Mouse (Mus musculus) c-Kit-negative CD71-positive TER-119-positive erythroid progenitor cells, embryonic 14.5 days (primary cell): ENCODE results near the gene Galnt3.

Source experiments
- DNase-seq: peaks from one replicate; pipeline ENCODE4 v3.0.0-alpha.2; 2013; ENCODE audit warnings: low read depth, low spot score

The Galnt3 gene

DNA sequence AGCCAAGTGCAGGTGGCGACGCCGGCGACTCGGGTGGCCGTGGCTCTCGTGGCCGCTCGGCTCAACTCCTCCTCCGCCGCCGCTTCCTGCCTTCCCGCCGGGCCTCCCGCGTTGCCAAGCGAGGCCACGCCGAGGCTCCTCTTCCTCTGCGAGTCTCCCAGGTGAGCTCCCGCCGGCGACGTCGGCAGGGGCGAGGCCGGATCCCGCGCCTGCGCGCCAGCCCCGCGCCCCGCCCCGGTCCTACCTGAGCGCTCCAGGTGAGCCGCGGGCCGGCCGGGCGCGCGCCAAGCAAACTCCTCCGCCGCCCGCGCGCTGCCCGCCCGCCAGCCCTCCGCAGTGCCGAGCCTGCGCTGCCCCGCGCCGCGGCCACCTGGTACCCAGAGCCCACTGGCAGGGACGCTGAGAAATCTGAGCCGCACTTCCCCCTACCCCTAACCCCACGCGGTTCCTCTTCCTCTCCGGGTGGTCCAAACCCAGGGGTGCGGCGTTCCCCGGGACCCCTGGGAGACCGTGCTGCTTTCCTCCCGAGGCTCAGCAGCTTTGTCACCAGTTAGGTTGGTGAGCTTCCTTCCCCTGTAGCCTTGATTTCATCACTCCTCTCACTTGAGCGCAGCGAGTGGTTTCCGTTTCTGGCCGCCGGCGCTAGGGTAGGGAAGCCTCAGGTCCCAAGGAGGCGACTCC lies at the start of gene Galnt3:
Gene Galnt3, minus strand, starts transcription at position 404 of the 681 bp plus-strand sequence.
- DNase-seq: no peak

DNA sequence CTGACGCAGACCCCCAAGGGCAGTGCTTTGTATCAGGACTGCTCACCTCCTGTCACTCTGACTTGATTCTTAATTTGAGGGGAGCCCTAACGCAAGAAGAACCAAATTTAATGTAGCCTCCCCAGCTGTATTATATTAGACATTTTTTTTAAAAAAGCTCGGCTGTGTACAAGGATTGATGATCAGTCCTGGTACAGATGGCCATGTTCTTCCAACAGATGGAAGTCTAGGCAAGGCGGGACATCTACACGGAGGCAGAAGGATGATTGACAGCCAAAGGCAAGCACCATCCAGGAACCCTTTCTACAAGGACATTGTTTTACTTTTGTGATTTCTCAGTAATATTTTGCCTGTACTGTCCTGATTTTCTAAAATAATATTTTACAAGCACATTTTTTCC lies 48.3 kb upstream of the Galnt3 start:
- no peak for DNase-seq

DNA sequence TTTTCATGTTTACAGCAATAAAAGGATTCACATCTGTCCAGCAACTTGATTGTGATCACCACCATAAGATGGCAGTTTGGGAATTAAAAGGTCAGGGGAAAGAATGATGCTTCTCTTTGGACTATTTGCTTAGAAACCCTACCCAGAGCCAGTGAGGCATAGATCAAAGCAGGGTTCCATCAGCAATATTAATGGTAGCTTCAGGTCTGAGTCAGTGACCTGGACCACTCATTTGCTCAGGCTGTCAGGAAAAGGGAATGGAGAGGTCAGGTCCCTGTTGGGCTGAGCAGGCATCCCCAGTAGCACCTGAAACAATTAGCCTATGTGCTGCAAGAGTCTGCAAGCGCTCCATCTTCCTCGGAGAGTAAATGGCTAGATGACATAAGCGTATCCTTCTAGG lies 46.8 kb upstream of the Galnt3 start:
- DNase-seq: no peak

DNA sequence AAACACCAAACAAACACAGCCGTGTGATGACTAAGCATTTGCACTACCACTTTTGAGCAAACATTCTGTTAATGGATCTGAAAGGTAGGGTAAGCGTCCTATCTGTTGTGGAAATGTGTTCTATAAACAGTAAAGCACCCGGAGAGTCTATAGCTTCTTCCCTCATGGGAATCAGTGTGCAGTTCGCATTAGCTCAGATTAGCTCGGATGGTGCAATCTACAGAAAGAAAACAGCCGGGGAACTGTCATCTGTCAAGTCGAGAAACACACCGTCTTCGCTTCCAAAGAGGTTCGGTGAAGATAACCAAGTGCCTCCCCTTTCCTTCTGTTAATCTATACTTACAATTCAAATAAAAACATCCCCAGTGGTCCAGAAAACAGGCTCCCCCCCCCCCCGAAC lies 45.9 kb upstream of the Galnt3 start:
- DNase-seq: no peak

DNA sequence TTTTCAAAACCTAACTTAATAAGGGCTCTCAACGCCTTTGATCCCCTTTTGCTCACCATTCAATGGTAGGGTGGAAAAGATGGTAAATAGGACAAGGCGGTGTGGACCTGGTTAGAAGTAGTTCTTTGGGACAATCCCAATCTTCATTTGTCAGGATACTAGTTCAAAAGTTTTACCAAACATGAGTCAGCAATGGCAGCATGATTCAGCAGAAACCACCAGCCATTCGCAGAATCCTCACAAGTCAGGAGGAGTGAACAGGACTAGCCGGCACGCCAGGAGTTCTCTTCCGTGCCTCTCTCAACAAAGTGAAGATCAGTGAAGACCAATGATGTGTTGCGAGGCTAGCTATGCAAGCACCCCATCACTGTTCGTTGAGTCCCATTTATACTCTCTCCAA lies 40.2 kb upstream of the Galnt3 start:
- DNase-seq: peak; percentile 17

DNA sequence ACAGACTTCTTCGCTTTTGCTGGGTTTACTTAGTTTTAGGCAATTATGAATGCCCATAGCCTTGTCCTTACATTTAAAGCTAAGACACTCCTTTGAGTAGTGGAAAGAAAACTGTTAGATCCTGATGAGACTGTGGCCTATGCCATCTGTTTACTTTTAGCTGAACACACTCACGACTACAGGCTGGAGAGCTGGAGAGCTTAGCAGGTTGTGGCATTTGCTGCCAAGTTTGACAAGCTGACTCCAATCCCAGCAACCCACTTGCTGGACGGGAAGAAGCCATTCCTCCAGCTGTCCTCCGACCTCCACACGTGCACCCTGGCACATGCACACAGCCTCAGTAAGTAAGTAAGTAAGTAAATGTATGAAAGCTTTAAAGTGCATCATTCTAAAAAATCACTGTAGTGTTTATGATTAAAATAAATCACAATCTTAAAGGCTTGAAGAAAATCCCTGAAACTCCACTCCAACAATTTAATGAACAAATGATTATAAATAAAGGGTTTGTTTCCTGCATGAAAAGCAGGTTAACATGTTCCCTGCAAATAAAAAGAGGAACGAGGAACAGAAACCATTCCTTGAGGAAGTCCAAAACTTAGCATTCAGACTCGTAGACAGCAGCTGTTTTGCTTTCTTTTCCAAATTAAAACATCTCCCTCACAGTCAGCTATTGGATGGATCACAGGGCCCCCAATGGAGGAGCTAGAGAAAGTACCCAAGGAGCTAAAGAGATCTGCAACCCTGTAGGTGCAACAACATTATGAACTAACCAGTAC lies 33.5 kb upstream of the Galnt3 start:
- DNase-seq: no peak

DNA sequence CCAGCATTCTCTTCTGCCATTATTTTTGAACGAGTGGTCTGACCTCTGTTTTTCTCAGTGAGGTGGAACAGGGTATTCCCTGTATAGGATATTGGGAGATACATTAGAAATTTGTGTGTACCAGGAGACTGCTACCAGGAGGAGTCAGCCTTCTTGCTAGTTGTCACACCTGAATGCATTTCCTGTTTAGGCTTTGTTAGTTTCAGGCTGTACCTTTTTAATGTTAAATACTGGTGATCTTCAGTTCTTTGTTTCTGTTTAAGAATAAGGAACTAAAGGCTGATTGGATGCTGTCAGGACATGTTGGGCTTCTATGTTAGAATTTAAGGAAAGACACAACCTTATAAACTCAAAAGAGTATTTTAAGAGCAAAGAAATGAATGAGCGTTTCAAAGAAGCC lies 26.6 kb upstream of the Galnt3 start:
- DNase-seq: no peak

DNA sequence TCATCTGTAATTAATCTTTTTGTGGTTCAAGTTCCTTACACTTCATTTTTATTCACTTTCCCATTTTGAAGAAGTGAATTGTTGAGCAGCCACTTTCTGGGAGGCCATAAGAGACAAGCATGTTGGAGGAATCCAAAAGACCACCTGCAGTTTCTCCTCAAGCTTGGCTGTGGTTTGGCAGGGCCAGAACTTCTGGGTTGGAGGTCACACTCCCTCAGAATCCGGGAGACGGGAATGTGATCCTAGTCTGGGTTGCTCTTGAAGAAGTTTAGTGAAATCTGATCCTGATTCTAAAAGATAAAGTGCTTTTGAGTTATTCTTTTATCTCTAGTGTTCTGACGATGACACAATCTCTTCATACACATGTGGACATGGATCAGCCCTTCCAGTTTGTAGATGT lies 25.7 kb upstream of the Galnt3 start:
- no peak for DNase-seq

DNA sequence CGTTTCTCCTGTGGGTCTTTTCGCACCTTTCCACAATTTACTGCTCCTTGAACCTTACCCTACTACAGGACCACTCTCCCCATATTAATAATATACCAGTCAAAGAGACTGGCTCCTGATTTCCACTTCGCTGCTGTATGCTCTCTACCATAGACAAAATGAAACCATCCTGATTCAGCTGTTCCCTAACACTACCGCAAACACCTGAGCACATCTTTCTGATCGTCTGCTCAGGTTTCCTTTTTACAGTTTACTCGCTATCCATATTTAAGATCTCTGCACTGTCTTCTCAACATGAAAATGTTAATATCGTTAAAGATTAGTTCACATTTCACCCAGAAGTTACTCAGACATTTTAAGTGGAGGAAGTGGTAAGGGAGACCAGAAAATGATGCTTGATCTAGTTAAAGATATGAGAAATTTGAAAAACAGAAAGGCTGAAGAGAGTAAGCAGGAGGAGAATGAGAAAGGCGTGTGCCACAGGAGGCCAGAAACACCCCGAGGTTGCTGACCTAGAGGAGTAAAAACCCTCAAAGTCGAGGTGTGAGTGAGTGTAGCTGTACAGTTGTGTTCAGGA lies 23.9 kb upstream of the Galnt3 start:
- no peak for DNase-seq

DNA sequence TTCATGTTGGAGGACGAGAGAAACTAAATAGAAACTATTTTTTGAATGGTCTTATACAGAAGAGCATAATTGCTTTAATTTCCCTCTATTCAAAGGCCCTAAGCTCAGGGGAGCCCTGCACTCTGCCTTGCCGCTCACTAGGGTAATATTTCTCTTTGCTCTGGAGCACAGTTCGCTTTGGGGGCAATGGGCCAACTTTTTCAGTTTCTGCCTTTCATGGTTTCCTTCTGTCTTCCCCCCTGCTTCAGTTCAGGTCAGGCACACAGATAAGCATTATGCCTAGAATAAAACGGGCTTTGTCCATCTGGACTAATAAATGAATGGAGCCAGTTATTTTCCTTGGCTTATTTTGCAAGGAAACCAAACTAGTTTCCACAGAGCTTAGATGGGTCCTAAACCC lies 21.7 kb upstream of the Galnt3 start:
- no peak for DNase-seq

DNA sequence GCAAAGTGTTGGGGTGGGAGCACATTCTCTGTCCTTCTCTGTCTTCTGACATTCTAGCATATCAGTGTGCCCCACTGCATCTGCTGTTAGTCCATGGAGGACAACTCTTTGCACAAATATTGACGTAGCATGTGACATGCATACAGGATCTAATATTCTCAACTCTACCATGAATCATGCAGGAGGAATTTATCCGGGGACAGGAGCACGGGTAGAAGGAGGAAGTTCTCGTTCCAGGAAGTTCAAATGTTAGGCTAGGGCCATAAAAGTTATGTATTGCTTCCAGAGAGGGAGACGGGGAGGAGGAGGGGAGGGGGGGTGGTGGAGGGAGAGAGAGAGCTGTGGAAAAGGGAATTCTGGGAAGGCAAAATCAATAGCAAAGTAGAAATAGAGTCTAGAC lies 20.0 kb upstream of the Galnt3 start:
- DNase-seq: no peak

DNA sequence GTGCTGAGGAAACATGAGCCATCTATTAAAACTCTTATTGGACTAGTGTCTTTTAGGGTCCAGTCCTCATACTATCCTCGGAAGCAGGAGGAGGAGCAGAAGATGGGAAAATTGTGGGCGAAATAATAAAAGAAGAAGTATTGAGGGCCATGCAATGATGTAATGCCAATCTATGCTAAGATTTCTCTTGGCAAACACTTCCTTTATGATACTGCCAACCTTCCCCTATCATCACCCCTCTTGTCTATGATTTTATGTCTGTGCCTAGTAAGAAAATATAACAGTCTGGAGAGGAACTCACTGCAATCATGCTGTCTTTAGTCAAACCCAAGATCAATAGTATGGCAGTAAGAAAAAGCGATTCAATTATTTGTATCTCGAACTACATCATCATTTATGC lies 18.5 kb upstream of the Galnt3 start:
- no peak for DNase-seq

DNA sequence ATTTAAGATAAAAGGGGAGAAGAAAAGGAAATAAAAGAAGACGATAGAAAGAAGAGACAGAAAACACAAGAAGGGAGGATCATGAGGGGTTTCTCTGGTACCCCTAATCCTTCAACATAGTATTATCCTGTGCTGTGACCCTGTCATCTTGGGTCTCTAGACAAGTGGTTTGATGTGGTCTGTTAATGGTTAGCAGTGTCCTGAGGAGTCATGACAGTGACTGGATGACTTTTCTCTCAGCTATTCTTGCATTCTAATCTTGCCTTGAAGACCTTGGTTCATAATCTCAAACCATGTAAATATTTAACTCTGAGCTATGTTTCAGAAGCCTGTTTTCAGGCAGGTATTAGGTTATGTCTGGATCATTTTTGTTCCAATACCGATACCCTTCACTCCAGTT lies 17.9 kb upstream of the Galnt3 start:
- DNase-seq: no peak

DNA sequence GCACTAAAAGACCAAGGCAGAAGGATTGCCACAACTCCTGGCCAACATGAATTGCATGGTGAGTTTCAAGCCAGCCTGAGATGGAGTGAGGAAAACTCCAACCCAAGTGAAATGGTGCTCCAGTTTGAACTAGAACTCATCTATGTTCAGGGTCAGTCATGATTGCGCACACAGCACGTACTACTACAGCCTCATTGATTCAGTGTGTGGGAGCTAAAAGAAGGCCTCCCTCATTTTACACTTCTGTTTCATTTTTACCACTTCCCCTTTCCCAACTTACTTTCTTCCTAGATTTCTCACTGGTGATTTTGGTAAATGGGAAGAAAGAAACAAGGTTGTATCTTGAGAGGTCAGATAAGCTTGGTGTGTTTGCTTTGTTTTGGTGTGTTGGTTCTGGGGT lies 17.5 kb upstream of the Galnt3 start:
- no peak for DNase-seq

DNA sequence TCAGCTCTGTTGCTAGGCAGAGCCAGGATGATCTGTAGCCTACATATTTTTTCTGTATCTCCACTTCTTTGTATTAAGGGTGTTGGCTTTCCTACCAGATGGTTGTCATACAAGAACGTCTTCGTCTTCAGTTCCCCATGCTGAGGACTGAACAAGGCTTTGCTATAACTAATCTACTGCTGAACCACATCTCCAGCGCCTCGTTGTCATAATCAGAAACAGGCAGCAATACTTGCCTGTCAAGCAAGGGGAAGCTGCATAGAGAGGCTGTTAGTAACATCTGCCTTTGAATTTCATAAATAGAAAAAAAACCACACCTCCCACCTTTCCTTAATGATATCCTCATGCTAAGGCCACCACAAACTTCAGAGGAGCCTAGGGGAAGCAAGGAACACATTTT lies 15.5 kb upstream of the Galnt3 start:
- no peak for DNase-seq

DNA sequence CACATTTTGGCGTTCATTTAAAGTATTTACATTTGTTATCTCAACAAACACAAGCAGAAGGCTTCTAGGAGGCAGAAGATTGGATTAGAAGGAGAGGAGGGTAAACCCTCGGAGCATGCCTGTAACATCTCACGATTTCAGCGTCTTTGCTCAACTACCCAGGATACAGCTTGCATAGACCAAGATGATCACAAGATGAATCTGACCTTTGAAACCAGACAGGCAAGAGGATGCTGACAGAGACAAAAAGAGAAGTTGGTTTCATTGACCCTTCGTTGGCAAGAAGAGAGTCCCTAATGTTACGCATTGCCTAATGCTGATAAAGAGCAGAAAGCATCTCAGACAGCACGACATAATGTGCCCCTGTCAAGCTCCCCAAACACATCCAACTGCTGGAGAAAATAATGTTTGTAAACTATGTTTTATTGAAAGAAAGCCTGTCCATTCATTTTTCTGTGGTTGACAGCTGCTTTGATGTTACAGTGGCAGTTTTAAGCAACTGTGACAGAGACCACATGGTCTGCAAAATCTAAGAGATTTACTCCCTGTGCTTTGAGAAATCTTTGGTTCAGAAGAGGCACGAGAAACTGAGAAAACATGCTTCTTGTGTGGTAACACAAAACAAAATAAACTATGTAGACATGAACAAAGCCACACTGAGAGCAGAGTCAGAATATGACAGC lies 7.2 kb upstream of the Galnt3 start:
- no peak for DNase-seq

DNA sequence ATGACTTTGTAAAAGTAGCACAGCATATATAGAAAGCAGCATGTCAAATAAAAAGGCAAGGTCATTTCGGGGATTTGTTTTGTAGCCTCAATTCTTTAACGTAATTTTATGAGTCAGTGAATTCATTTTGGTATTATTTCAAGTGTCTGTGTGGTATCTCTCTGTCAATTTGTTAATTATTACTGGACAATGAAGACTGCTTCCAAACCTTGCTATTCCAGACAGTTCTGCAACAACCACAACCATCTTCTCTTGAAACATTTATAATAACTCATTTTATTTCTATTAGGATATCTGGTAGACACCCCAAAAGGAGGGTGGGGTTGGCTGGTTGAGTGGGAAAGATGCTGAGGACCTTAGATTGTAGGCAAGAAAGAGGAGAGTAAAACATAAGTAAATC lies 4.1 kb upstream of the Galnt3 start:
- no peak for DNase-seq

DNA sequence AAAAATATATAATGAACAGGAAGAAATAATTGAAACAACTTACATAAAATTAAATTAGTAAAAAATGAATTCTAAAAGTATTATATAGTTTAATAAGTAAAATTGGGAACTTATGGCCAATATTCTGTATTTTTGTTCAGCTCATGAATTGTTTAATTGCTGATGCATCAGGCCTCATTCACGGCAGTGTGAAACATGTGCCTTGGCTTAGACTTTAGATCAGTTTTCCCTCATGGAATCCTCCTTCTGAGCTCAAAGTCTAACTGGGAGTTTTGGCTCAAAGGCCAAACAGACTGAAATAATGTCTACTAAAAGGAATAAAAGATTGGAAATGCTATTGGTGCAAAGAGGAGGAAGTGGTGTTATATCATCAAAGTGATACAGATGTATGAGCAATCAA lies 2.7 kb upstream of the Galnt3 start:
- DNase-seq: no peak

DNA sequence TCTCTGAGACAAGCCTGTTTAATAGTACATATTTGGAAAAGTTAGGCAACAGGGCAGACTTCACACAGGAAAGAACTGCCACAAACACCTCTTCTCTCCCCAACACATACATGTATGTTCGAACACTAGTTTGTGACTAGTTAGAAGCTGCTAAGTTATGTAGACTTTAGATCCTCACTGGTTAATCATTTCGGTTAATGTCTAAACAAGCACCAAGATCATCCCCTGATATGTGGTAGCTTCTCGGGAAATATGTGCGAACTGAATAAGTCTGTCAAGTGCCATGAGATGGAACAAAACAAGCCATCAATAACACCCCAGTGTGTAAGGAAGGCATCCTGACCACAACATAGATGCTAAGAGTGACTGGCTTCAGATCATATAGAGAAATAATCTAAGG lies 2.1 kb upstream of the Galnt3 start:
- DNase-seq: no peak

DNA sequence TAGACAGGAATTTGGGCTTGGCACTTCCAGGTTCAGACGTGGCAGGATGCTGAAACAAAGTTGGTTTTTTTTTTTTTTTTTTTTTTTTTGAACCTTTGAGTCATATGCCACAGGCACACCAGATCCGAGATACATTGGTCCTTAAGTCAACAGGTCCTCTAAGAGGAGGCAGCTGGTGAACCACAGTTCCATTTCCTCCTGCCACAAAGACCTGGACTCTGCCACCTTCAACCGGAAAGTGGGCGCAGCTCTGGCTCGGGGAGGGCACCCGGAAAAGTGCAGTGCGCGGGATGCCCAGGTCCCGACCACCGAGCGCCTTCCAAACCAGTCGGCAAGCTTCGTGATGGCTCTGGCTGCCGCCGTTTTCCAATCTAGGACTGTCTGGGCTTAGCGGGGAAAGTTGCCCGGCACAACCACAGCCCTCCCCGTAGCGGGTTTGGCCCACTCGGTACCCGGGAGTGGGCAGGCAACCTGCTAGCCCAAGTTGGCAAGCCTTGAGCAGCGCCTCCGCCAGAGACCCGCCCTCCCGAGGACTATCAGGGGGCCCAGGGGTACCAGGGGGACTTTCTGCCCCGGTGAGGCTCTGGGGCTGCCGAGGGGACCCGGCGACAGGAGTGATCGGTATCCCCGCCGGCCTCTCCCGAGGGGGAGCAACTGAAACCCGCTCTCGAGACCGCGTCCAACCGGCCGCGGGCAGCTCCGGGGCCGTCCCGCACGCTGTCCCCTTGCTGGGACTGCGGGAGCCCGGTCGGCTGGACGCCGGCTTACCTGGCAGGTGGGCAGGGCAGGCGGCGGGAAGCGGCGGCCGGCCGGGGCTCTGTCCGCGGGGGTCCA lies 821 bp downstream of the Galnt3 start:
- DNase-seq: no peak

DNA sequence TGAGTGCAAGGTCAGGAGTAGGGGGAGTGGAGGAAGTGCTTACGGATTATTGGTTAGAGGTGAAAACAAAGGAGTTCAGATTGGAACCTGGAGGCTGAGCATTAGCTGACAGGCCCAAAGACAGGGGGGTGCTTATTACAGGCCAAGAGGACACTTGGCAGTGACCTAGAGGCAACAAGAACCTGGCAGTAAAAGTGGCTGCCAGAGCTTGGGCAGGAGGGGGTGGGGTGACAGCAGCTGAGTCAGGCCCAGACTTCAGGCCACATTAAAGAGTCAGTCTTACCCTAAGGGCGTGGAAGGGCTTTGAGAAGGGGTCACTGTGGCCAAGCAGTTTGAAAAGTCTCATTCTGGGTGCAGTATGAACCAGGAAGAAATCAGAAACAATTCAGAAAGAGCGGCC lies 7.1 kb downstream of the Galnt3 start:
- DNase-seq: no peak
